Mouse (Mus musculus) c-Kit-negative CD71-positive TER-119-positive erythroid progenitor cells, embryonic 14.5 days (primary cell): Measurements from ENCODE around the gene Epor.

Experiments
- DNase-seq: peaks from one replicate; pipeline ENCODE4 v3.0.0-alpha.2; 2013; ENCODE audit warnings: low read depth, low spot score

Epor gene

DNA sequence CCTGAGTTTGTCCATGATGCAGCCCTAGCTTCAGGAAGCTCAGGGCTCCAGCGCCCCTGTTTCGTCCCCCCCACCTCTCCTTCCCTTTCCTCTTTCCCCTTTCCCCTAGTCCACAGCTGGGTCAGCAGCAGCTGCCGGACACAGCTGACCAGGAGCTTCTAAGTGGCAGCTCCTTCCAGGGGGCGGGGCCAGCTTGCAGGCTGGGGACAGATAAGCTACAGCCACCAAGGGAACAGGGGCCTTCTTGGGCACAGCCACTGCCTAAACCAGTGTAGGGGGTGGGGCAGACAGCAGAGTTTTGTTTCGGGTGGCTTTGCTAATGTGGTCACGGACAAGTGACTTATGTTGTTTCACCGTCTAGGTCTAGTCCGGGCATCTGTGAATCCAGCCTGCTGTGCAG lies at the start of gene Epor:
Gene Epor (minus strand): TSS at position 90 of the 400 bp plus-strand sequence.
- DNase-seq = peak; percentile 74

DNA sequence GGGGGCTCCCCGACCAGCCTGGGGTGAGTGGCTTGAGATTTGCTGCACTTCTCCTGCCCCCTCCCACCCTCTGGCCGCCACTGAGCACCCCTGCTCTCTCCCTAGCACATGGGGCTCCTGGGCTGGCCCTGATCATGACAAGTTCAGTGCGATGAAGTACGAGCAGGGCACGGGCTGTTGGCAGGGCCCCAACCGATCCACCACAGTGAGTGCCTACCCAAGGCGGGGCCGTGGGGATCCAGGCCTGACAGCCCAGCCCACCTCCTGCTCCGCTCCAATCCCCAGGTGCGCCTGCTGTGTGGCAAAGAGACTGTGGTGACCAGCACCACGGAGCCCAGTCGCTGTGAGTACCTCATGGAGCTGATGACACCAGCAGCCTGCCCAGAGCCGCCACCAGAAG lies 49.4 kb upstream of the Epor start:
- DNase-seq = no peak

DNA sequence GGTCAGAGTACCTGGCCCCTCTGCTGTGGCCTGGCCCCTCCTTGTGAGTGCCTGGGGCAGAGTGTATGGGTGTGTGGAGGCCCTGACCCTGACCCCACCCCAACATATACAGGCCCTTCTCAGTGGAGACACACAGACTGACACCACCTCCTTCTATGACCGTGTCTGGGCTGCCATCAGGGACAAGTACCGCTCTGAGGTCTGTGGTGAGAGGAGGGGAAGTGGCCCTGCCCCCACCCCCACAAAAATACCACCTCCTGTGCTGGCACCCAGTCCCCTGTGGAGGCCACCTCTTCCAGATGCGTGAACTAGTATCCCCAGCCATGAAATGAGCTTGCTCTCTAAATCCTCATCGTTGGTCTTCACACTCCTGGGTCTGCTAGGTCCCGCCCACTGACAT lies 47.7 kb upstream of the Epor start:
- DNase-seq = no peak

DNA sequence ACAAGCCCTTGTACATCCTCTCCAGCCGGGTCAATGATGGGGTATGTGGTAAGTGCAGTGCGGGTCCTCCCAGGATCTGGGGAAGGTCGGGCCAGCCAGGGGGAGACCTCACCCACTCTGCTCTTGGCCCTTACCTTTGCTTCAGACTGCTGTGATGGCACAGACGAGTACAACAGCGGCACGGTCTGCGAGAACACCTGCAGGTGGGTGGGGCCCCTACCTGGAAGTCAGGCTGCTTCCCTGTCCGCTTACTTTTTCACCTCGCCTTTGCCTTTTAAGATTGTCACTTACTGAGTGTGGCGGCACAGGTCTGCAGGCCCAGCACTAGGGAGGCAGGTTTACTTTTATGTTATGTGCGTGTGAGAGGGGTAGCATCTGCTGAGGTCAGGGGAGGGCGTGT lies 41.2 kb upstream of the Epor start:
- no peak for DNase-seq

DNA sequence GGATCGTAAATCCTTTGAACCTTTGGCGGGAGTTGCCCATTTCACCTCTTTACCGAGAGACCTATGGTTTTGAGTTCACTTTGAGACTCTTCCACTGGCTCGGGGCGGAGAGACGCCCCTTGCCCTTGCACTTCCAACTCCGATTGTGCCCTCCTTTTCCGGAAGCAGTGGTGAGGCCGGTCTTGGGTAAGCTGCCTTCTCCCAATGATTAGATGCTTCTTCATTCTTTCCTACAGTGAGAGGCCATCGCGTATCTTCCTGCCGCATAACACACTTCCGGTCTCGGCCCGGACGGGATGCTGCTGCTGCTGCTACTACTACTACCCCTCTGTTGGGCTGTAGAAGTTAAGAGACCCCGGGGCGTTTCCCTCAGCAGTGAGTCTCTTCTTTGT lies 39.9 kb upstream of the Epor start:
- DNase-seq = no peak

DNA sequence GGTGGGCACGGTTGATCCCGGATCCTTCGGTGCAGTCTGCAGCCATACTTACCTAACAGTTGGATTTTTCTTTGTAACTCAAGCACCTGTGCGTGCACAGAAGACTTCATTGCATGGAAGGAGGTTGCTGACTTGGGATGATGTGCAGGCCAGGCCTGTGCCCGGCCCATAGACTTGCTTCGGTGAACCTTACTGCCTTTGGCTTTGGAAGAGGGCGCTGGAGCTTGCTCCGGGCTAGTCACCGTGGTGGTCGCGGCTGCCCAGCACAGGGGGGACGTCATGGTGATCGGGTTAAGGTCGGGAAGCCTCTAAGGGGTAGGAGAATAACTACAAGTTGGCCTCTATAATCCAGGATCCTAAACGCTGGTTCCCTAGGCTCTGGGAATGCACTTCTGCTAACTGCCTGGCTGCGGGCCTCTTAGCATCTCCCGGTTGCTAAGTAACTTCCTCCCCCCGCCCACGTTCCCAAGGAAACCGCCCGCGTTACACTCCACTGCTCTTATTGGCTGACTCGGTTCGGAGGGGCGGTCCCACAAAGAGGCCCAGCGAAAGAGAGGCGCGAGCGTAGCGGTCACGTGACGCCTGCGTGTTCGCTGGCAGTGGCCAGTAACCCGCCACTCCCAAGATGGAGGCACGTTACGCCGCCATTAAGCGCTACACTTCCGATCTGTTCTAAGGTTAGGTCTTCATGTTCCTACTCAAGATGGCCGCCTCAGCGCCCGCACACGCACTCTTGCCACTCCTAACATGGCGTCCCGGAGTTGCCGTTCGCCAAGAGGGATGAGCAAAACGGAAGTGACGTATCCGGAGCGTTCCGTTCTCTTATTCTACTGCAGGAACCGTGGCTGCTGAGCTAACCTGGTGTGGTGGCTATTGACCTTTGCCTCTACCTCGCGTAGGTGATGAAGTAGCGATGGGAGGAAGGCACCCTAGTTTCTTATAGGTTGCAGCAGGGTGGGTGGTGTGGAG lies 39.2 kb upstream of the Epor start, which contains the start of the genes Ccdc151 and Prkcsh:
Gene Ccdc151 (minus strand): TSS at position 441 of the 969 bp plus-strand sequence.
Gene Prkcsh (plus strand): TSS at position 613 of the 969 bp plus-strand sequence.
- peak; percentile 99 for DNase-seq

DNA sequence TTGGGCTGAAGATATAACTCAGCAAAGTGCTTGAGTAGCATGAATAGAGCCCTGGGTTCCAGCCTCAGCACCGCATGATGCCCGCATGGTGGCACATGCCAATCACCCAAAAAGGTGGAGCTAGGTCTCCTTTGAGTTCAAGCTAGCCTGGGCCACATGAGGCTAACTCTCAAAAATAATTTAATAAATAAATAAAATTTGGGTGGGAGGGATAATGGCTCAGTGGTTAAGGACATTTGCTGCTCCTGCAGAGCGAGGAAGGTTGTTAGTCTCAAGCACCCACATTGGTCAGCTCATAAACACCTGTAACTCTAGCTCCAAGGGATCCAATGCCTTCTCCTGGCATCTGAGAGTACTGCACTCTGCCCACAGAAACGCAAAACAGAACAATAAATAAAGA lies 38.3 kb upstream of the Epor start:
- DNase-seq = no peak

DNA sequence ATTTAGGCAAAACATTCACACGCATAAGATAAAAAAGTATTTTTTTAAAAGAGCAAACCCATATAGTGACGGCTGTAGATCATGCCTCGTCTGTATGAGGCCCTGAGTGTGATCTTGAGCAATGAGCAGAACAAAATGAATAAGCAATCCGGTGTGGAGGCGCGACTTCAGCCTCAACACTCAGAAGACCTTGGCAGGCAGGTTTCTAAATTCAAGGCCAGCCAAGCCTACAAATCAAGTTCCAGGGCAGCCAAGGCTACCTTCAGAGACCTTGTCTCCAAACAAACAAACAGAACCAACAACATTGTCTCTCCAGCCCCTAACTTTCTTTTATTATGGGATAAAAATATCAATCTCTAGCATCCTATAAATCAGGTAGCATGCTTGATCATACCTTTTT lies 37.0 kb upstream of the Epor start:
- DNase-seq = no peak

DNA sequence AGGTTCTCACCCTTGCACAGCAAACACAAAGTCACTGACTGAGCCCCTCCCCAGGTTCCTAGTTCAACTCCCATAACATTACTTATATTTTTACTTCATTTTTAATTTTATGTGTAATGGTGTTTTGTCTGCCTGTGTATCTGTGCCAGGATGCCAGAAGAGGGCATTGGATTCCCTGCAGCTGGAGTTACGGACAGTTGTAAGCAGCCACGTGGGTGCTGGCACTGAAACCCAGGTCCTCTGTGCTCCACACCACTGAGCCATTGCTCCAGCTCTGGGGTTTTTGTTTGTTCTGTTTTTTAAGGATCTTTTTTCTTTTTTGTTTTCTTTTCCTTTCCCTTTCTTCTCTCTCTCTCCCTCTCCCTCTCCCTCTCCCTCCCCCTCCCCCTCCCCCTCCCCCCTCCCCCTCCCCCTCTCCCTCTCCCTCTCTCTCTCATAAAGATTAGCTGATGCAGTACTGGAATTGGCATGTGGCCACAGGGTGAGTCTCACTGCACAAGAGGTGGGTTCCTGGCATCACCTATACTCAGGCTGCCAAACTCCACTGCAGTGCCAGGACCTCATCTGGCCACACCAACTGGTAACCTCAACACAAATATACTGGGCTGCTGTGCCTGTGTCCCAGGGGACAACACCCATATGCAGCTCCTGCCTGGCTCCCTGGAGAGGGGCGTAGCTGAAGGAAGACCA lies 33.0 kb upstream of the Epor start:
- no peak for DNase-seq

DNA sequence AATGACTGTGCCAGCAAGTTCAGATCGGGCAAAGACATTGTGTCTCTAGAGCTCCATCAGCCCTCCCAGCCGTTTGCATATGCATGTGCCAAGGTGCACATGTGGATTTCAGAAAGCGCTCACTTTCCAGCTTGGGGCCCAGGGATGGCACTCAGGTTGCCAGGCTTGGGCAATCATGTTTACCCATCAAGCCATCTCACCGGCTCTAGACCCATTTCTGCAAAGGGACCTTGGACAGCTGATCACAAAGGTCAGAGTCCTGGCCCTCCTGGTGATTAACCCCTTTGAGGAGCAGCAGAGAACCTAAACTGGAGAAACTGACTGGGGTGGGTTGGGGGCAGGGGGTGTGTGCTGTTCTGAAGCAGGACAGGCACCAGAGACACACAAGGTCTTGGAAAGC lies 28.9 kb upstream of the Epor start:
- no peak for DNase-seq

DNA sequence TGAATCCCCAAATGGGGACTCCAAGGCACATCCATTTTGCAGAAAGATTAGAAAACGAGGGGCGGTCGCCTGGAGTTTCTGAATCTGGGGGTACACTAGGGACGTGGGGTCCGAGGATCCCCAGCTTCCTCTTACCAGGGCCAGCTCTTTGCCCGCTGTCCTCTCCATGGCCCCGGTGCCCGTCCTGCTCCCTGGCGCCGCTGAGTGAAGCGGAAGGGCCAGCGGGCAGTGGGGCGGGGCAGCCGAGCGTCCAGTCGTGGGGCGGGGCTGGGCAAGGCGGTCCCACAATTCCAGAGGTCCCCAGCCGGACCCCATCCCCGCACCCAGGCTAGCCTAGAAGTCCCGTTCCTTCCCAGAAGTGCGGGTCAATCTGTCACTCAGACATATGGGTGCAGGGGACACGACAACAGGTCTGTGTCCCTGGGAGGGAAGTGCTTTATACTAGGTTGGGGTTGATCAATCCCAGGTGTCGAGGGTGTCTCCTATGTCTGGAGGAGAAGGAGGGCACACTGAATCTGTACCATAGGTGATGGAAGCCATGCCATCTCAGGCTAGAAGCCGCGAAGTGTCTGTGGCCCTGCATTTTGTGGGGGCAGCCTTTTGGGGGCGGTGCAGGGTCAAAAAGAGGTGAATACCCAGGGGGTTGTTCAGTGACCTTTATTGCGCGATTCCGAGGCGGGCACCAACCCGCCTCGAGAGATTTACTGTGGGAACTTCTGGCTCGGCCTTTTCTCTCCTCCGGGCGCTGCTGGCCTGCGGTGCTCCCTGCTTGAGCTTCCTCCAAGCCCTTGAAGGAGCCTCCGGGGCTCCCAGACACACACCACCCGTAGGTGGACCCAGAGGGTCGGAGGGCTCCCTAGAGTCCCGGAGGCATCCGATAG lies 26.2 kb upstream of the Epor start, which contains the start of gene Rgl3:
Gene Rgl3 (minus strand): TSS at position 217 of the 881 bp plus-strand sequence.
- DNase-seq = no peak

DNA sequence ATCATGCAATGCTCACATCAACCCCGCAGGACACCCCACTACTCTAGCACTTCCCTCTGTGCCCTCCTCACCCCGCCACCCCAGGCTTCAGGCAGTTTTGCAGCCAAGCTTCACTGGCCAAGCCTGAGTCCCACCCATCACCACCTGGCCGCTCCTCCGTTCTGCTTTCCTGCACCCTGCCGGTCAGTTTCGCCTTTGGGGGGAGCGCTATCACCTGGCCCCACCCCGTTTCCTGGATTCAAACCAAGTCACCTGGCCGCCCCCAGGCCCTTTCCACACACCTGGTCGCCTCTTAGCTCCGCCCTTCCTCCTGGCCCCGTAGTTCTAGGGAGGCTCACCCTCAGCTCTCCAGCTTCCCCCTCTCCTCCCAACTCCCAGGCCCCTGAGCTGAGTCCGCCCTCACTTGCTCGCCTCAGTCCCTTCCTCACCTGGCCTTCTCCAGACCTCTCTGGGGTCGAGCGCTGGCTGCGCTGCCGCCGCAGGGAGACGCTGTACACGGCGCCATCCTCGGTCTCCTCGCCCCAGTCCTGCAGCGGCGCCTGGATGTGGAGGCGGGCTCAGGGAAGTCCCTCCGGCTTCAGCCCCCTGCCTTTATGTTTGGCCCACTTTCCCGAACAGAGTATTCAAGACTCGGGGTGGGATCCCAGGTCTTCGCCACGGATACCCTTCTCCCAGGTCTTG lies 25.3 kb upstream of the Epor start:
- no peak for DNase-seq

DNA sequence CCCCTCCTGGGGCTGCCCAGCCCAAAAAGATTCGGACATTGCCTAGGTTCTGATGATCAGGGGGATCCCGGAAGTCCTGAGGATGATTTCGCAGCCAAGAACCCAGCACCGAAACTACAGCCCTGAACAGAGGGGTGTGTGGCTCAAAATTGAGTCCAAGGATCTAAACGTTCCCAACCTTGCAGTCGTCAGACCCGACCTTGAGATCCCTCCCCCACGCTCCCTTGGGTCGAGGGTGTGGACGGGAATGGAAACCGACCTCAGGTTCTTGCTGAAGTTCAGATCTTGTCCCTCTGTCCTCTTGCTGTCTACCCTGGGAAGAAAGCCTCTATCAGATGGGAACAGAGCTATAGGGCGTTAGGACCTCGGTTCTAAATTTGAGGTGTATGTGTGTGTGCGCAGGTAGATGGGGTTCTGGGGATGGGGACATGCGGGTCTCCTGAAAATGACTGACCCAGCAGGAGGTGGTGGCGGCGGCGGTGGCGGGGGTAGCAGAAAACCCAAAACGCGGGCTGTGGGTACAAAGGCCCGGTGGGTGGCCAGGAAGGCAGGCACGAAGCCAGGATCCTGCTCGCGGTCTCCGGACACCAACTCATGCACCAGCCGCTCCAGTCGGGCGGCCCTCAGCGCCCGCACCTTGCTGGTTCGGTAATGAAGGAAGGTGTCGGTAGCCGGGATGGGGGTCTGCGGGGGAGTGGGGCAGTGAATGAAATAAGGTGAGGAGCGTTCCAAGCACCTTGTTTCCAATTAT lies 24.5 kb upstream of the Epor start:
- no peak for DNase-seq

DNA sequence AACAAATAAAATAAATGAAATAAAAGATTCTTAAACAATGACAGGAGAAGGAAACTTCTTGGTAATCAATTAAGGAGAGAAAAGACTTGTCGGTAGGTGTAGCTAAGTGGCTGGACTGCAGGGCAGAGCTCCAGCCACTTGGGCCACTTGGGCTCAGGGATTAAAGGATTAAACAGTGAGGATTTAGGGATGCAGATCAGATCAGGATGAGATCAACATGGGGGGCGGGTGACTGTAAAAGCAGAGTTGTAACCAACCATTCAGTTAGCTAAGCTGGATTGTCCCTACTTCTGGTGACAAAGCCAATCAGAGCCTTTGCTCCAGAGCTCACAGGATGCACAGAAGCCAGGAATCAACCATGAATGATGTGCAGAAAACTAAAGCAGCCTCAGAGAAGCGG lies 20.6 kb upstream of the Epor start:
- DNase-seq = no peak

DNA sequence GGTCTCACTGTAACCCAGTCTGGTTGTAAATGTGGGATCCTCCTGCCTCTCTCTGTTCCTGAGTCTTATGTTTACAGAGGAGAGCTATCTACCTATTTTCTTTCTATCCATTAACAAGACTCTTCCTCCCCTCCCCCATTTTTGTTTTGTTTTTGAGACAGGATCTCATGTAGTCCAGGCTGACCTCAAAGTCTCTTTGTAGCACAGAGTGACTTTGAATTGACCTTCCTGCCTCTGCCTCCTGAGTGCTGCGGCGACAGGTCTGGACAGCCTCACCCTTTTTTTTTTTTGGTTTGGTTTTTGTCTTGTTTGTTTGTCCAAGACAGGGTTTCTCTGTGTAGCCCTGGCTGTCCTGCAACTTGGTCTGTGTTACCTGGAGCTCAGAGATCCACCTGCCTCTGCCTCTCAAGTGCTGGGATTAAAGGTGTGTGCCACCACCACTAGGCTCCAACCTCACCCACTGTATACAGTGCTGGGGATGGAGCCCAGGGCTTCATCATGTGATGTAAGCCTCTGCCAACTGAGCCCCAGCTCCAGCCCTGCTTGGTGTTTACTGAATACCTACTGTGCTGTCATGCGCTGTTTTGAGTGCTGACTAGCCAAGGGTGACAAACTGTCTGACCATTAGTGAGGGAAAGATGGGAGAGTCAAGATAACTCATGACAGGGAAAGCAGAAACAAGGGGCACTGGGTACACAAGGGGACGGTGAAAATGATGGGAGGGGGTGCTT lies 15.3 kb upstream of the Epor start:
- no peak for DNase-seq

DNA sequence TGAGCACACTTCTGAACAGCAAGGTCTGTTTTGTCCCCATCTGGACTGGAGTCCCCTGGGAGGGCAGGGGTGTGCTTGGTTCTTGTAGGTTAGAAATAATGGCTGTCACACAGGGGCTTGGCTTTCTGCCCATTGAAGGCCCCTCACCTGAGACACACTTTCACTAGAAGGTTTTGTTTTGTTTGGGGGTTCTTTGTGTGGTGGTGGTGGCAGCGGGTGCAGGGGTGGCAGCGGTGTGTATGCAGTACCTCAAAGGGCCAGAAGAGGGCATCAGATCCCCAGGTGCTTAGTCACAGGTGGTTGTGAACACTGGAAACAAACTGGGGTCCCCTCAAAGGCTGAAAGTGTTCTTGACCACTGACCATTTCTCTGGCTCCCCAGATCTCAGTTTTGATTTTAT lies 14.7 kb upstream of the Epor start:
- DNase-seq = no peak

DNA sequence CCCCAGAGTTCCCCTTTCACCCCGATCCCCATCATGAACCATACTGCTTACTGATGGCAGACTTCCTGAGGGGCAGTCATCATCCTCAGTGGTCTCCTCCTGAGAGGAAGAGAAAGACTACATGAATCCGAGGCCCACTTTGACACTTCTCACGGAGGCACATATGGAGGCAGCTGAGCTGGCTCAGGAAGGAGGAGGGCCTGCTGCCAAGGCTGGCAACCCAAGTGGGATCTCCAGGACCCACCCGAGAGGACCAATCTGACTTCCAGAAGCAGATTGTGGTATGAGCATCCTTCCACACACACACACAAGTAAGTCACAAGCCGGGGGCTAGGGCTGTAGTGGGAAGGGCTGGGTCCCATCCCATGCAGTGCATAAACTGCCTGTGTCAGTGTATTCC lies 14.0 kb upstream of the Epor start:
- DNase-seq = no peak

DNA sequence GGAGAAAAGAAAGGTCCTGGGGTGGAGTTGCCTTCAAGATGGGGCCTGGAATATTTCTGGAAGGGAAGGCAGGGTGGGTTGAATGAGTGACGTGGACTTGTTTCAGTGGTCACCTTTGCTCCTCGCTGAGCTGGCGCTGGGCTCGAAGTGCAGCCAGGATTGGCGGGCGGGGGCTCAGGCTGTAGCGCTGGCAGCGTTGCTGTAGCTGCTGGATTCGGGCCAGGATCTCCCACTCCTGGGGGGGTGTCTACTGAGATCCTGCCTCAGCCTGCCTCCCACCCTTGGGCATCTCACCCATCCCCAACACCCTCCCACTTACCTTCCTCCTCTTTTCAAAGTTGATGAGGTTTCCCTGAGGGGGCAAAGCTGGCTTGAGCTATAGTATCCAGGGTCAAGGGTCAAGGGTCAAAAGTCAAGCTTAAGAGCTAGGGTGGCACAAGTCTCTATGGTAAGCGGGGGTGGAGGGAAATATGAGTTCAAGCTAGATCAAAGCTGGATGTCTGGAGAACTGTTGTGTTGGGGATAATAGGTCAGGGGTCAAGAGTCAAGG lies 13.4 kb upstream of the Epor start:
- DNase-seq = no peak

DNA sequence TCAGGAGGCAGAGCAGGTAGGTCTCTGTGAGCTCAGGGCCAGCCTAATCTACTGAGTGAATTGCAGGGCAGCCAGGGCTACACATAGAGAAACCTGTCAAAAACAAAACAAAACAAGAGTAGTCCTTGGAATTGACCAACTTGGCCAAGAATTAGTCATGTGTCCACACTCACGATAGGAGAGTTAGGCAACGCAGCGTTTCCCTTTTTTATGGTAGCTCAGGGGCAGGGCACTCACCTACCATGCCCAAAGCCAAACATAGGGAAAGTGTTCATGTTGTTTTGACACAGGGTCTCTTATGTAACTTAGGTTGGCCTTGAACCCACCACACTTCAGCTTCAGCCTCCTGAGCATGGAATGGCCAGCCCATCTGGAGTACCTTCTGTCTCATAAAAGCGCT lies 6.0 kb upstream of the Epor start:
- DNase-seq = no peak
